Comparison of ENCODE assay signal across 8 mouse cellular contexts in the genomic region with DNA sequence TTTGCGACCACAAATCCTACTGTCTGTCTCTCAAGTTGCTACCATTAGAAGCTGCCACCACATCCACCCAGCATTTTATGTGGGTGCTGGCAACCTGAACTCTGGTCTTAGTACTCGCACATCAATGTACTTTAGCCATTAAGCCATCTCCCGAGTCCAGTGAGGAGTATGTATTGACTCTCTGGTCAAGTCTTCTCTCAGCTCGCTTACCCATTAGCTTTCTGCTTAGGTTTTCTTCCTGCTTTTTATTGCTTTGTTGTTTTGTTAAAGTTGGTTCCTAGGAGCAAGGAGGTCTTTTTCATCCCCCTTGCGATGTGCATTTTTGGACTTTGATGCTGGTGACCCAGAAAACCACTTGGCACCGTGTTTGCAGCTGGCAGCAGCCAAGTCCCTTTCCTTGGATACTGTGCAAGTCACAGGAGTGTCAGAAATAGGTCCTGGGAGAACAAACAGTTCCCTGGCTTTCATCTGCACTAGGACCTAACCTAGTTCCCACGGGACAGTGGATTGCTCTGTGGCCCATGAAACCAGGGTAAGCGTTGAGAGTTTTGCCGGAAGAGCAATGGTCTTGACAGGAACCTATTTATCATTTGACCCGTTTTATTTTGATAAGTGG. TPM values are rescaled to one million over a fixed set of nuclear protein-coding genes. Genes with fewer than 3 reads are reported as not detected.
DNase-seq lines count a peak whose midpoint lies in the region; ATAC-seq lines count a peak whose summit lies in the region.

No protein-coding gene starts in this region.

- H3K27ac ChIP-seq in hindbrain, embryonic 16.5 days (ENCODE audit: low read depth, low read length) = peak overlapping the region; percentile 52
- no peak overlapping the region for H3K27ac ChIP-seq in hindbrain, embryonic 10.5 days
- no peak overlapping the region for H3K27ac ChIP-seq in intestine, embryonic 16.5 days (ENCODE audit: low read length)
- H3K27ac ChIP-seq in forebrain, embryonic 12.5 days = no peak overlapping the region

- H3K4me2 ChIP-seq in hindbrain, embryonic 16.5 days (ENCODE audit: low read length) = no peak overlapping the region
- no peak overlapping the region for H3K4me2 ChIP-seq in intestine, embryonic 16.5 days (ENCODE audit: low read depth, low read length)
- no peak overlapping the region for H3K4me2 ChIP-seq in forebrain, embryonic 12.5 days

- WGBS in hindbrain, embryonic 16.5 days = 70% methylated on average over 10 of the region's 10 CpGs
- 87% methylated on average over 10 of the region's 10 CpGs for WGBS in hindbrain, embryonic 10.5 days
- WGBS in intestine, embryonic 16.5 days = 71% methylated on average over 10 of the region's 10 CpGs
- 87% methylated on average over 10 of the region's 10 CpGs for WGBS in forebrain, embryonic 12.5 days

- no peak overlapping the region for H3K9ac ChIP-seq in hindbrain, embryonic 16.5 days (ENCODE audit: low read depth, low read length)
- no peak overlapping the region for H3K9ac ChIP-seq in intestine, embryonic 16.5 days (ENCODE audit: low read depth, low read length)
- no peak overlapping the region for H3K9ac ChIP-seq in forebrain, embryonic 12.5 days

- intact Hi-C loops in heart, postnatal 36 days (cut with DNase I) = no loop called here

- H3K36me3 ChIP-seq in hindbrain, embryonic 16.5 days (ENCODE audit: control insufficient read depth, insufficient read depth, low read length) = 0 out of 2 replicates have a peak, but pooled peaks cover 2% of the 10 kb centered on the region
- H3K36me3 ChIP-seq in hindbrain, embryonic 10.5 days = peaks cover 28% of the 10 kb centered on the region
- H3K36me3 ChIP-seq in intestine, embryonic 16.5 days (ENCODE audit: control insufficient read depth, insufficient read depth, low read length) = no peaks in the 10 kb centered on the region
- H3K36me3 ChIP-seq in forebrain, embryonic 12.5 days (replicated peaks) = no peaks in the 10 kb centered on the region

- peak; percentile 90 for ATAC-seq in hindbrain, embryonic 16.5 days
- ATAC-seq in intestine, embryonic 16.5 days = no peak
- ATAC-seq in forebrain, embryonic 12.5 days (ENCODE audit: low FRiP score) = no peak

- no peaks in the 10 kb centered on the region for H3K9me3 ChIP-seq in hindbrain, embryonic 16.5 days (ENCODE audit: control insufficient read depth, low read length)
- H3K9me3 ChIP-seq in hindbrain, embryonic 10.5 days = no peaks in the 10 kb centered on the region
- H3K9me3 ChIP-seq in intestine, embryonic 16.5 days (ENCODE audit: control insufficient read depth, low read length) = no peaks in the 10 kb centered on the region
- no peaks in the 10 kb centered on the region for H3K9me3 ChIP-seq in forebrain, embryonic 12.5 days

- no peak for DNase-seq in hindbrain, embryonic 10.5 days (ENCODE audit: low spot score)
- DNase-seq in right cerebral cortex, postnatal 4 days = peak; percentile 42
- no peak for DNase-seq in right cerebral cortex, postnatal 25 days
- peak; percentile 40 to 42 for DNase-seq in heart, postnatal 36 days
- no peak for DNase-seq in thymus, postnatal 14 days

- no peaks in the 10 kb centered on the region for H3K4me1 ChIP-seq in hindbrain, embryonic 16.5 days (ENCODE audit: control insufficient read depth, insufficient read depth, low read depth, low read length)
- peaks cover 10% of the 10 kb centered on the region; the same call in 1 of the 2 replicates for H3K4me1 ChIP-seq in hindbrain, embryonic 10.5 days (replicated peaks)
- no peaks in the 10 kb centered on the region for H3K4me1 ChIP-seq in intestine, embryonic 16.5 days (ENCODE audit: control insufficient read depth, insufficient read depth, low read length)
- peaks cover 15% of the 10 kb centered on the region for H3K4me1 ChIP-seq in forebrain, embryonic 12.5 days

- no peaks in the 10 kb centered on the region for H3K27me3 ChIP-seq in hindbrain, embryonic 16.5 days (replicated peaks; ENCODE audit: control insufficient read depth, insufficient read depth, low read length)
- no peaks in the 10 kb centered on the region for H3K27me3 ChIP-seq in hindbrain, embryonic 10.5 days (ENCODE audit: insufficient read depth, poor library complexity, severe bottlenecking)
- no peaks in the 10 kb centered on the region for H3K27me3 ChIP-seq in intestine, embryonic 16.5 days (replicated peaks; ENCODE audit: control insufficient read depth, insufficient read depth, low read length)
- no peaks in the 10 kb centered on the region for H3K27me3 ChIP-seq in forebrain, embryonic 12.5 days

- no peak overlapping the region for H3K4me3 ChIP-seq in hindbrain, embryonic 16.5 days (ENCODE audit: low read length)
- no peak overlapping the region for H3K4me3 ChIP-seq in hindbrain, embryonic 10.5 days
- no peak overlapping the region for H3K4me3 ChIP-seq in intestine, embryonic 16.5 days (ENCODE audit: low read length)
- no peak overlapping the region for H3K4me3 ChIP-seq in forebrain, embryonic 12.5 days (replicated peaks)

RNA-seq across cellular contexts. Expression of a gene that starts 51.9 kb away (rescaled TPM):
- polyA plus RNA-seq in hindbrain, embryonic 16.5 days (2015; fragmentation: Nextera tagmentation; extraction: Ambion mirVana) = 9.6 and 9.9 TPM in 2 replicates
- 9.3 and 10.0 TPM in 2 replicates for polyA plus RNA-seq in hindbrain, embryonic 10.5 days (2016; fragmentation: Nextera tagmentation; extraction: Ambion mirVana)
- 1 to 10 TPM; 4.1 to 7.1 TPM for total RNA-seq in heart, postnatal 36 days (2021)
- polyA plus RNA-seq in intestine, embryonic 16.5 days (2015; fragmentation: Nextera tagmentation; extraction: Ambion mirVana) = 24.3 and 27.6 TPM in 2 replicates
- polyA plus RNA-seq in forebrain, embryonic 12.5 days (2016; fragmentation: Nextera tagmentation; extraction: Ambion mirVana) = 4.9 and 5.7 TPM in 2 replicates

Comparison
In these comparisons a context has a peak if more than half of its experiments do, and no peak if none do; other contexts are left out.
1. DNase-seq: peak in right cerebral cortex, postnatal 4 days (single experiment) and heart, postnatal 36 days (2 of 2); none in hindbrain, embryonic 10.5 days (single experiment), right cerebral cortex, postnatal 25 days (single experiment) and thymus, postnatal 14 days (single experiment).